Mouse (Mus musculus) left cerebral cortex, adult 2 months (tissue): Measurements from ENCODE around the gene Slc15a4. TPM values are rescaled to one million over a fixed set of nuclear protein-coding genes. Genes with fewer than 3 reads are reported as not detected.

Experiments
- DNase-seq, 2 experiments: peaks; one replicate each; pipeline ENCODE4 v3.0.0; 2021 to 2022; ENCODE audit warnings: low spot score in 2 of 2, mixed read lengths in 1 of 2; ENCODE audit errors: extremely low spot score in 1 of 2
- H3K27ac ChIP-seq: fragments of 200-600 bp; 2 replicates; pipeline ENCODE4 v1.8.1; 2022
- H3K4me3 ChIP-seq: fragments of 200-600 bp; 2 replicates; pipeline ENCODE4 v1.8.1; 2022
- CTCF ChIP-seq: fragments of 200-600 bp; IDR thresholded peaks from 2 replicates; pipeline ENCODE4 v1.8.1; 2022; ENCODE audit warnings: antibody characterized with exemption, mild to moderate bottlenecking, moderate library complexity
- intact Hi-C: fragments of 180-260 bp; cut with DNase I; formaldehyde crosslinking; loops from one replicate; pipeline ENCODE4 v1.15.1; 2025
- total RNA-seq, 2 experiments: library from RNA; stranded (reverse); gene quantifications; 2 replicates each; pipeline ENCODE4 v1.2.3; 2021

Gene Slc15a4
- total RNA-seq, 2 experiments from 2014 or later = 23.6 to 27.8 TPM

DNA sequence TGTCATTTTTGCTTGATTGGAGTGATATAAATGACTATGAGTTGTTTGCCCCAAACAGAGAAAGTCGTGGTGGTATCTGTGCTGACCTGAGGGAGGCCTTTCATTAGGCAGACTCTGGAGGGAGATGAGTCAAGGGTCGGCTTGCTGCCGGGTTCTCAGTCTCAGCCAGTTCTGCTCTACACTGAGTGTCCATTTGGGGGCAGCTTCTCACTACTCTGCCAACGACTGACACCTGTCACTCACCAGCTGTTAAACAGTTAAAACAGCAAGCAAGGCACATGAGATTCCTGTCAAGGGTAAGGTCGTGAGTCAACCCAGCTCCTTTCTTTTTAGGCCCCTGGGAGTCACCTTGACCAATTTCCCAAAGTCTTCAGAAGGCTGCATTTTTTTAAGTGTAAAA, 40.3 kb downstream of the Slc15a4 start:
- no peak overlapping the region for H3K4me3 ChIP-seq
- TF ChIP-seq CTCF = no peak
- no peak overlapping the region for H3K27ac ChIP-seq
- DNase-seq = no peak
- intact Hi-C loops = loop anchor here (5.0 kb wide), 1 partner anchor 850 kb away; no protein-coding TSS in a partner anchor

DNA sequence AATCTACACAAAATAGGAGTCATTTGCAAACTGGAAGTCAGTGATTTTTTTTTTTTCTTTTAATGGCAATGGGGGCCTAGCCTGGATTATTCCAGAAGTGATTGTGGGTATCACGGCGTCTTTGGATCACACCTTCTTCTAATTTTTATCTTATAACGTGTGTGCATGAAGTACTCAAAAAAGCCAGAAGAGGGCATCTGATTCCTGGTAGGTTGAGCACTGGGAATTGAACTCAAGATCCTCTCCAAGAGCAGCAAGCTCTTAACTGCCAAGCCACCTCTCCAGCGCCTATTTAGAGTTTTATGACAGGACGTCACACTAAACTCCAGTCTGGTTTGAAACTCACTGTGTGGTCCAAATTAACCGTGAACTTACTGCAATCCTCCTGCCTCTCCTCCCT, 44.8 kb downstream of the Slc15a4 start:
- intact Hi-C loops = loop anchor here (10.0 kb wide), 1 partner anchor 233 kb away; no protein-coding TSS in a partner anchor
- peak; percentile 35 for TF ChIP-seq CTCF
- no peak overlapping the region for H3K4me3 ChIP-seq

DNA sequence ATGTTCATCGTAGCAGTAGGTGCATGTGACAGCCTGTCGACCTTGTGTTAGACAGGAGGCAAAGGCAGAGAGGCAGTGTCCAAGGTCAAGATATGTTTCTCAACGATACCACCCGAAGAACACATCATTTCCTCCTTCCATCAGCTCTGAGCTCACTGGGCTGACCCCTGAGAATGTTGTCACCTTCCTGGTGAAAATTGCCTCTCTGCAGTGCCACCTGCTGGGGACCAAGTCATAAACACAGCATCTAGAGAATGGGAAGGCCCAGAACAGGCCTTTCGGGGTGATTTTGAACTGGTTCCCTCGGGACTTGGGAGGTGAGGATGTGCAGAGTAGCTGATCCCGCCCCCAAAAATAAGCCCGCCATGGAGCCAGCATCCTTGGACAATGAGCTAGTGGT, 49.0 kb downstream of the Slc15a4 start:
- DNase-seq = peak in 1 of 2 experiments; percentile 26
- H3K27ac ChIP-seq = no peak overlapping the region
- no peak overlapping the region for H3K4me3 ChIP-seq
- peak; percentile 52 for TF ChIP-seq CTCF
- intact Hi-C loops = loop anchor here (10.0 kb wide), 1 partner anchor 229 kb away; no protein-coding TSS in a partner anchor

More for the DNA sequence above, 44.8 kb downstream of the Slc15a4 start:
- no peak overlapping the region for H3K27ac ChIP-seq
- no peak for DNase-seq

DNA sequence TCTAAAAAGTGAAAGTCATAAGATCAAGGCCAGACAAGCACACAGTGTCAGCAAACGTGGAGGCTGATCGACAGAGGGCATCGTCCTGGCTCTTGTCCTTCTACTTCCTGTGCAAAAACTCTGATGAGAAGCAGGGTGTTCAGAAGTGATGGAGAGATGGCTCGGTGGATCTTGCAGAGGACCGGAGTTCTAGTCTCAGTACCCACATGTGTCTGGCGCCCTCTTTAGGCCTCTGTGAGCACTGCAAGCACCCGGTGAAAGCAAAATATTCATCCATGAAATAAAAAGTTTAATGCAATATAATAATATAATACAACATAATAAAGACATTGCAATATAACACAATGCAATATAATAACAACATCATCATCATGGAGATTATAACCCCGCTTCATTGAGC, 55.3 kb downstream of the Slc15a4 start:
- intact Hi-C loops = loop anchor here (2.0 kb wide), 1 partner anchor 343 kb away; no protein-coding TSS in a partner anchor
- TF ChIP-seq CTCF = peak; percentile 64
- no peak overlapping the region for H3K27ac ChIP-seq
- no peak for DNase-seq
- H3K4me3 ChIP-seq = no peak overlapping the region

DNA sequence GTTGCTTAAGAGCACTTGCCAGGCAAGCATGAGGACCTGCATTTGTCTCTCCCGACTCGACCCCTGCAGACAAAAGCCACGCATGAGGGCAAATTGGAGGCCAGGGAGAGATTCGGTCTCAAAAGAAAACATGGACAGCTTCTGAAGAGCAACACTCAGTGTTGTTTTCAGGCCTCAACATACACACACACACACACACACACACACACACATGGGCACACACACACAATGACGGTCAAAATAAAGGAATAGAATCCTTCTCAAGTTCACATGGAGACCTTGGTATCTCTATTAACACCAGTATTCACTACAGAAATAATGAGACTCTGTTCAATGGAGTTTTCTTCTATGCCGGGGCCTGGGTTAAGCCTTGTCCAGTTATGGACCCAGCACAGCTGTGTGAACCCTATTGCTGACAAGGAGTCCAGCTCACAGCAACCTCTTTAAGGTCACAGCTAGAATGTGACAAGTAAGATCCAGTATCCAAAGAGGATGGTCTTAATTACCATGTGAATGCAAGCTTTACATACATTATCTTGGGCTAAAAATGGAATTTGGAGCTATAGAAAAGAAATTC, 65.4 kb downstream of the Slc15a4 start:
- Histone ChIP-seq H3K27ac (no peak overlapping the region), H3K4me3 (no peak overlapping the region)
- DNase-seq = no peak
- no peak for TF ChIP-seq CTCF
- intact Hi-C loops = no loop called here

DNA sequence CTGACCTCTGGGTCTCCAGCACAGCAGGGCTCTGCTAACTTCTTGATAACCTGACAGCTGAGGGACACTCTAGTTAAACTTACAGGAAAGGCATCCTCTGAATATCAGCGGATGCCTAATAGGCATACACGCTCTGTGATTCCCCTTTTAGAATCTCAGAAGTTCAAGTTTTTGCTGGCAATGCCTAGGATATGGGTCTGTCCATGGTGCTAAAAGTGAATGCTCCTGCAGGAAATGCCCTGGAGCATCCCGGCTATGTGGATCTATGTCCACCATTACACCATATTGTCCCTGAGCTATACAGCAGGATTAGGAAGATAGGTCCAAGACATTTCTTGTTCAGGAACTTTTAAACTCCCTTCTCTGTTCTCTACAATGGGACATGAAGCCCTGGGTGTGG, 71.6 kb downstream of the Slc15a4 start:
- intact Hi-C loops = no loop called here
- no peak overlapping the region for H3K4me3 ChIP-seq
- DNase-seq = no peak
- H3K27ac ChIP-seq = no peak overlapping the region
- no peak for TF ChIP-seq CTCF

DNA sequence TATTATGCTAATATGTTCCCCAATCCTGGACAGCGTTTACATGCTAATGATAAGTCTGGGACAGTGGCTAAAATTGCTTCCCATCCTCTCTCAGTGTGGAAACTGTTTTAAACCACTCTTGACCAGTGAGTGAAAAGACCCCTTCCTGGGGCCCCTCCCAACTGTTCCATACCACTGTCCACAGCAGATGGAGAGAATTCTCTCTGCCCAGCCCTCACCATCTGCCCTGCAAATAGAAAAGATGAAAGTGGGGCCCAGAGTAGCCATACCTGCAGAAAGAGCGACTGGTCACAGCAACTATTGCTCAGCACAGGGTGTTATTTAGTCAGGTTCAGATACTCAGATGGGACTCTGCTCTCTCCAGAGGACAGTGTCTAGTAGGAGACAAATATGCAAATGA, 84.6 kb downstream of the Slc15a4 start:
- intact Hi-C loops = no loop called here
- Histone ChIP-seq H3K27ac (no peak overlapping the region), H3K4me3 (no peak overlapping the region)
- TF ChIP-seq CTCF = no peak
- DNase-seq = no peak

DNA sequence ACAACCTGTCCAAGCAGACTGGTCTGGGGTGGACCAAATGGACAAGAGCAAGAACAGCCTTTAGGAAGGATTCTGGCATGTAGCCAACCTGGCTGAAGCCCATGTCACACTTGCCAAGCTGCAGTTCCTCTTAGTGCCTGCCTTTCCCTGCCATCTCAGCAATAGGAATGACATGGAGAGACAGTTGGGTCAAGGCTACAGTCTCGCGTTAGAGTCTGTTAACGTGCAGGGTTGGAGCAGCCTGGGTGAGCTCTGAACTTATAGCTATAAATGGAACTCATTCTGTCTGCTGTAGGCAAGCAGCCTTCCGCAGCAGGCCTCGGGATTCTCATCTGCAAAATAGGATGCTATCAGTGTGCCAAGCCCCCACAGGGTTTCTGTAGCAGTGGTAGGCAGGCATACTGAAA, 86.1 kb downstream of the Slc15a4 start:
- intact Hi-C loops = no loop called here
- H3K27ac ChIP-seq = no peak overlapping the region

More for the DNA sequence above, 86.1 kb downstream of the Slc15a4 start:
- no peak overlapping the region for H3K4me3 ChIP-seq
- no peak for DNase-seq
- no peak for TF ChIP-seq CTCF

Other genes with a start within 250 kb of the Slc15a4 start
- gene Glt1d1, start 635 bp downstream of the Slc15a4 start, total RNA-seq = 10 to 100 TPM; 21.6 to 27.1 TPM